Mouse (Mus musculus): ENCODE data around the gene Pck2.

The Pck2 gene

DNA sequence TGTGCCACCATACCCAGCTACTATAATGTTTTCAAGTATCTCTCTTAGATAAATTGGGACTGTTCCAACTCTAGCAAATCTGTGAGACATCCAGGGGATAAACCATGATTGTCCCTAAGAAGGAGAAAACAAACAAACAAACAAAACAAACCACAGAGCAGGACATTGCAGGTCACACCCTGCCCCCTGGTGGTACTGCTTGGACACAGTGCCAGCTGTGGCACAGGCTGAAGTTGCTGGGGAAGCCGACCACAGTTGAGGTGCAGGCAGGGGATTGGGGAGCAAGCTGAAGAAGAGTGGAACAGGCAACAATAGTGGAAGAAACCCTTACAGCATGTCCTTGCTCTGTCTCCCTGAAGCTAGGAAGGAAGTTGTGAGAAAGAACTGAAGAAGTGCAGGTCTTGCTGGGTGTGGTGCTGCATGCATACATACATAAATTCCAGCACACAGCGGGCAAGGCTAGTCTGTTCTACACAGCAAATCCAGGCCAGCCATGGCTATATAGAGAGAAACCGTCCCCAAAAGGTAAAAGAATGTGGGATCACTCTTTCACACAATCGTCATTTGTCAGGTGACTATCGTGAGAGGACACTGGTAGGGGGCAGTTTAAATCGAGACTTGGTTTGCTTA lies 3.8 kb upstream of the Pck2 start:
- DNase-seq = peak; percentile 53

DNA sequence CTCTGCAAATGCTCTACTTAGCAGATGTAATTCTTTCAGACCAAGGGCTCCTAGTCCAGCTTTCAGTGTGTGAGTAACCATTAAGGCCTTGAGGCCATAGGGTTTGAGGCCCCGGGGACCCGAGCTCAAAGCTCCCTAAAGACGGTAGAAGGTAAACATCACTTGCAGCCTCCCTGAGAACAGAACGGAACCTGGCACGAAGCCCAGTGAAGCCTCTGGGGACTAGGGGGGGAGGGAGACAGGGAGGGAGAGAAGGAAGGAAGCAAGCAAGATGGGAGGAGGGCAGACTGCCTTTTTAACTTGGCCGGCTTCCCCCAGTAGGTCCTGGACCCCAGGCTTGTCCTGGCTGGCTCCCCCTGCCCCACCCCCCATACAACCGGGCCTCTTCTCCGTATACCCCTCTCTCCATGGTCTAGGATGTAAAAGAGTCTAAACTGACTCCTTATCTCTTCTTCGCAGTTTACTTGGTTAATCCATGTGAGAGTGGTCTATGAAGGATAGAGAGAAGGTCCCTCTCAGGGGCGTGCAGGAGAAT lies 788 bp downstream of the Pck2 start:
- peak; percentile 85 for DNase-seq

DNA sequence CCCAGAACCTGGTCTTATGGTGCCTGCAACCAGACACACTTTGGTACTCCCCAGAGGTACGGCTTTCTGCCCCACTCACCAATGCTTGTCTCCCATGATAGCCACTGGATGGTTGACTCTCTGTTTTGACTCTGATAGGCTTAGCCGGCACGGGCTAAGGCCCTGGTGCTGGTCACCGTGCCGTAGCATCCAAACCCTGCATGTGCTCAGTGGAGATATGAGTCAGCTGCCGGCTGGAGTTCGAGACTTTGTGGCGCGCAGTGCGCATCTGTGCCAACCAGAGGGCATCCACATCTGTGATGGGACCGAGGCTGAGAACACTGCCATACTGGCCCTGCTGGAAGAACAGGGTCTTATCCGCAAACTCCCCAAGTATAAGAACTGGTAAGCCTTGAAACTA lies 2.2 kb downstream of the Pck2 start:
- no peak for DNase-seq

DNA sequence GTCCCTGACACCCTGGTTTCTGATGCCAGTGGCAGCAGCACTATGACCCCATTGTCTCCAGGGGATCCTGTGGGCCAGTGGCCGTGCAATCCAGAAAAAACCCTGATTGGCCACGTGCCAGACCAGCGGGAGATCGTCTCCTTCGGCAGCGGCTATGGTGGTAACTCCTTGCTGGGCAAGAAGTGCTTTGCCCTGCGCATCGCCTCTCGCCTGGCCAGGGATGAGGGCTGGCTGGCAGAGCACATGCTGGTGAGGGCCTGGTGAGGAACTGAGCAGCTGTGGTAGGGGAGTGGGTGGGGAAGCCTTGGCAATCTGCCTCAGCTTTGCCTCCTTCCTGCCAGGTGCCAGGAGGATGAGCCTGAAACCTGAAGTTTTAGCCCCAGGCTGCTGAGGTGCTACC lies 4.3 kb downstream of the Pck2 start:
- peak; percentile 31 for DNase-seq

DNA sequence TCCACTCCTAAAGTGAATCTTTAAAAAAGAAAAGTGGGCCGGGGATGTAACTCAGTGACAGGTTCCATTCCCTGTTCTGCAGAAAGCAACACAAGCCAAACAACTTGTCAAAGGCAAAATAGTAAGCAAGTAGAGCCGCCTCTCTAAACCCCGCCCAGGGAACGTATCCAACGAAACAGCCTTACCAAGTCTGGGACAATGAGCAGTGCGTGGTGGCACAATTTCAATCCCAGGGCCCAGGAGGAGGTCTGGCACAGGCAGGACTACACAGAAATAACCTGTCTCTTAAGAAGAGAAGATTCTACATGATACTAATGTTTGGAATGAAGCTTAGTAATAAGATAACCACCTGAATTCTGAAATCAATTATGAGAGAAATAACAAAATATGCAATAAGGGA lies 10.1 kb downstream of the Pck2 start:
- no peak for DNase-seq

DNA sequence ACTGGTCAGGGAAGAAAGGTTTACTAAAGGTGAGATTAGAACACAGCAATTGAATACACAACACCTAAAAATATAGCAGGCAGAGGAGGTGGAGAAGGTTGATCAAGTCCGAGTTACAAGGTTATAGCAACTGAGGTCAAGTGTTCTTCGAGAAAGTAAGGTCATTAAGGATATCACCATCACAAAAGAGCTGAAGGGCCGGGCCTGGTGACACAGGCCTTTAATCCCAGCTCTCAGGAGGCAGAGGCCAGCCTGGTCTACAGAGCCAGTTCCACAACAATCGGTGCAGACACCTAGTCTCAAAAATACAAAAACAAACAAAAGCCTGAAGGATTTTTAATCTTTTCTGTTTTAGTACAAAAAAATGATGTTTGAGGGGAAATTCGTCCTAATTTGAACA lies 11.3 kb downstream of the Pck2 start:
- no peak for DNase-seq

DNA sequence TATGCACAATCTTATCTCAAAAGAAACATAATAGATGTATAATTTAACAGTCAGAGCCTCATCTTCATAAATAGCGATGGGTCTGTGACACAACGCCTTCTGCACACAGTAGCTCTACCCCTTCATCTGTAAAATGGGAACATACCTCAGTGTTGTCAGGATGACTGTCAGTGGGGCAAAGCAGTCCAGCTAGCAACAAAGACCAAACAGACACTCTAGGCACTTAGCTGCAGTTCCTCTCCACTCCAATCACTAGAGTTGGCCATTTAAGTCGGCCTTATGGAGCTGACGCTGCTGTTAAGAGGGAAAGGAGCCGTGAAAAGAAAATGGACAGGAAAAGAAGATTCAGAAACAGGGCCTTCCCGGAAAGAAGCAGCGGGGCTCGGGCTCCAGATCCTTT lies 11.7 kb downstream of the Pck2 start:
- no peak for DNase-seq

DNA sequence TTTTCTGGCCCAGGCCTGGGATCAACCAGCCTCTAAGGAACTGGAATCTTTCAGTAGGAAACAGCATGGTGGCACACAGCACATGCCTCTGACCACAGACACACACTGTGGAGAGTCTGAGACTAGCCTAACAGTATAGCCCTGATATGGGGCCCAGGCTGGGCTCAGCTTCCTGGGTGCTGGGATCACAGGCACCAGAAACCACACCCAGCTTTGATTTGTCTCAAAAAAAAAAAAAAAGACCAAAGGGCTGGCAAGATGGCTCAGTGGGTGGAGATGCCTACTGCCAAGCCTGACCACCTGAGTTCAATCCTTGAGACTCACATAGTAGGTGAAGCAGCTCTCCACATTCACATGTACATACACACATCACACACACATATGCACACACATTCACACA lies 14.6 kb downstream of the Pck2 start:
- no peak for DNase-seq

DNA sequence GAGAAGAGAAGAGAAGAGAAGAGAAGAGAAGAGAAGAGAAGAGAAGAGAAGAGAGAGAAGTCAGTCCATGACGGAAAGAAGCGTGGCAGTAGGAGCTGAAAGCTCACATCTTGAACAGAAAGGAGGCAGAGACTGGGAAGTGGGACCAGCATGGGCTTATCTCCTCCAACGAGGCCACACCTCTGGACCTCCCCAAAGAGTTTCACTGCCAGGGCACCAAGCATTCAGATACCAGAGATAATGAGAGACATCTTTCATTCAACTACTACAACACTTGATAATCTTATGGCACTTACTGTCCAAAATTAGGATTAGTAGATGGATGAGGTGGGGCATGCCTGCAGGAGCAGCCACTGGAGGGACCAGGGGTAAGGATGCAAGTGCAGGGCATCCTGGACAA lies 15.7 kb downstream of the Pck2 start:
- no peak for DNase-seq

DNA sequence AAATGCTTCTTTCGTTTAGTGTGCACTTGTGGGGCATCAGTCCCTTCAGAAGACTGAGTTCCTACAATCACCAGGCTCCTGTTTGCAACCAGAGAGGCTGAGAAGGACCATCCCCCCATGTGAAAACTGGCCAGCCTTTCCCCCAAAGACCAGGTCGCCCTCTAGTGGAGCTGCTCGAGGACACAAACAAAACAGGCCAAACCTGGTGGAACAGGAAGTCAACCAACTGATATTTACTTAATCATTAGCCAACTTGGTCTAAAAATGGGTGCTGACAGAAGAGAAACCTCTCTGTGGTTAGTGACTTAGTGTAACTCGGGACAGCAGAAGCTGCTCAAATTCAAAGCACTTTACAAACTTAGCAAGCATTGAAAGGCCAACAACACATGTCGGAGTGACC lies 16.9 kb downstream of the Pck2 start:
- DNase-seq = peak; percentile 74

DNA sequence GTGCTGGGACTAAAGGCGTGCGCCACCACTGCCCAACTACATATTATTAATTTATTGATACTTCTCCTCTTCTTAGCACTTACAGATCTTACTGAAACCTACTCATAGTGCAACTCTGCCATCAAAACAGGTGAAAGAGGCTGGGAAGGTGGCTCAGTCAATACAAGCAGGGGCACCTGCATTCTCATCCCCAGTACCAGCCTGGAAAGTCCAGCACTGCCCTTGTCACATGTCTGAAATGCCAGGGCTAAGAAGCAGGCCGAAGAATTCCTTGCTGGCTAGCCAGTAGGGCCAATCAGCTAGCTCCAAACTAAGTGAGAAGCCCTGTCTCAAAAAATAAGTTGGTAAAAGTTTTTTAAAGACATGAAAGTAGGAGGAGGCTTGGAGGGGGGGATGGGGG lies 17.5 kb downstream of the Pck2 start:
- no peak for DNase-seq

DNA sequence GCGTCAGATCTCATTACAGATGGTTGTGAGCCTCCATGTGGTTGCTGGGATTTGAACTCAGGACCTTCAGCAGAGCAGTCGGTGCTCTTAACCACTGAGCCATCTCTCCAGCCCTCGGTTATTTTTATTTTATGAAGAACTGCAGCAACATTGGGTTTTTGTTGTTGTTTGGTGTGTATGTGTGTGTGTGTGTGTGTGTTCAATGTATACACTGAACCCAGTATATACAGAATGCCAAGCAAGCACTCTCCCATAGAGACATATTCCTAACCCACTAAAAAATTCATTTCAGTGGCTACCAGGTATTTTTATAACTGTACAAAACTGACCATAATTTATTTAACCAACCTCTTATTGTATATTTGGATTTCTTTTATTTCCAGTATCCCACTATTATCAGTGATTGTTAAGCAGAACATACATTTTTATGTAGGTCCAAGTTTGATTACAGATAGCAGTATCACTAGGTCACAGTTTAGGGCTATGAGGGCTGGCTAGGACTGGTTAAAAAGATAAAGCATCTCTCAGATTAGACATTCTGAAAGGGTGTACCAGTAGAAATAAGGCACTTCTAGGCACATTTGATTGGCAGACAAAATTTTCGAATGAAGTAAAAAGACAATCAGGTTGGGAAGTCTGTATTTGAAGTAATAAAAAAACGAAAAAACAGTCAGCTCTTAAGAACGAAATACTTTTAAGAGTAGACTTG lies 18.8 kb downstream of the Pck2 start:
- no peak for DNase-seq

DNA sequence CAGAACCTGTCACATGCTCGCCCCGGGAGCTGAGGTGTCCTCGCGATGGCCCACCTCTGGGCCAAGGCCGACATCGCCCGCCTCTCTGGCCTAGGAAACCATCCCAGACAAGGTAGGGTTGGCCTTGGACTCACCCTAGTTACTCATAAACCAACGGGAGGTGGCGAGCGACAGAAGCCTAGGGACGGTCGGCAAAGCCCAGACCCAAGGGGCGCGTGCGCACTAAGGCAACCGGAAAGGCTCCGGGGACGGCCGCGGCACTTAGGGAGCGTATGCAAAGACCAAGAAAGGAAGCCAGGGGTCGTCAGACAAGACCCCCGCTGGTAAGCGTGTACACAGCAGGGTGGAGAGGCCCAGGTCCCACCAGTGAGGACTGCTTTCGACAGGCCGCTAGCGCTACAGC lies 19.7 kb downstream of the Pck2 start, which contains the start of gene Dcaf11:
Dcaf11 (plus strand) TSS at position 208 of the 403 bp plus-strand sequence.
- DNase-seq = peak; percentile 88

DNA sequence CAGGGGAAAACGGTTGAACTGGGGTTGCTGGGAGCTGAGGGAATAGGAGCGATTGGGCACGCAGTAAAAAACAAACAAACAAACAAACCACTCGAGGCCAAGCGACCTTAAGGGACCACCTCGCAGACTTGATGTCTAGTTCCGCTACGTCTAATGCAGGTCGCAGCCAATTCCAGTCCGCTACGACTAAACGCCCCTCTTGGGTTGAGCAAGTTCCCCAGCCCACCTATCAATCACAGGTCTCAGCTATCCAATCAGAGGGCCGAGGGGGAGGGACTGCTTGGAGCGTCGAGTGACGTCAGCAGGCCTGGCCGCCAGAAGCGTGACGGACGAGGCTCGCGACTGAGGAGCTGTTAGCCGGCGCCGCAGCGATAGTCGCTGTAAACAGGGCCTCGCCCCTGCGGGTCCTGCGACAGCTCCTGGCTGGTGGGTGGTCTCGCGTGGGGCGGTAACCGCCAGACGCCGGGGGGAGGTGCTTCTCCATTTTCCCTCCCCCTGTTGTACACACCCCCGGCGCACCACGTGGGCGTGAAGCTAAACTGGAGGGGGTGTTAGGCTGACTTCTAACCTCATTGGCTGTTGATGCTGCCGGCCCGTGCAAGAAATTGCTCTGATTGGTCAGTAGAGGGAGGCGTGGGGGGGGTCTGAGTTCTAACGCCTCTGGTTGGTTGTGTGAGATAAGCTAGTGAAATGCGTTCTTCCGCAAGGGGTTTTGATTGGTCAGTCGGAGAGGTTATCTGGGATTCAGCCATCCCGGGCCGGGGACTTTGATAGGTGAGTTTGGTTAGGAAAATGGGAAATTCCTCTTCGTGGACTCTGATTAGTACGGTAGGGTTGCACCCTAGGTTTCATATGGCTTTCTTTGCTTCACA lies 20.4 kb downstream of the Pck2 start, which contains the start of gene A730061H03Rik:
A730061H03Rik (minus strand) TSS at position 205 of the 872 bp plus-strand sequence.
- DNase-seq = peak; percentile 96

DNA sequence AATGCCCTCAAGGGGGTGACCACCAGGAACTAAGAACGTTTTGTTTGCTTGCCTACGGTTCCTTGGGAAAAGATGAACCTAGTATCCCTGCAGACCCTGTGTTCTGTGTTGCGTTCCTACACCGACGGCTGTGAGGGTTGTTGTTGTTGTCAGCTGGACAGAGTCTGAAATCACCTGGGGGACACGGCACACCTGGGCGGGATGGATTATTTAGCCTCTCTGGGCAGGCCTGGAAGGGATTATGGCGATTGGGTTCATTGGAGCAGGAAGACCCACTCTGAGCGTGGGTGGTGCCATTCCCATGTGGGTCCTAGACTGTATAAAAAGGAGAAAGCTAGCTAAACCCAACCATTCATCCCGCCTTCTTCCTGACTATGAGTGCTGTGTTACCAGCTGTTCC lies 21.8 kb downstream of the Pck2 start:
- no peak for DNase-seq

DNA sequence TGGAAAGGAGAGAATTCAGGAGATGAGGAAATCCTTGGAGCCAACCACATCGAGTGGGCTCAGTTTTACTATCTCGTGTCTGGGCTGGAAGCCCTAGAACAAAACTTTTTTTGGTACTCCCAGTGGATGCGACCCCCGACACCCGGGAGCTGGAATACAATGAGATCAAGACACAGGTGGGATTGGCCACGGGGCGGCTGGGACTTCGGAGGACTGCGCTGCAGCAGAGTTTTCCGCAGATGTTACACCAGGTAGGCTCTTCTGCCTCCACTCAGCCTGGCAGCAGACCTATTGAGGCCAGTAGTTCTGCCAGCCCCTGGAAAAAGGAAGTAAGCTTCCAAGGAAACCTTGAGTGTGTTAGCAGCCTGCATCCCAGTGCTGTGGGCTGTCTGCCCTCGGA lies 23.2 kb downstream of the Pck2 start:
- no peak for DNase-seq

DNA sequence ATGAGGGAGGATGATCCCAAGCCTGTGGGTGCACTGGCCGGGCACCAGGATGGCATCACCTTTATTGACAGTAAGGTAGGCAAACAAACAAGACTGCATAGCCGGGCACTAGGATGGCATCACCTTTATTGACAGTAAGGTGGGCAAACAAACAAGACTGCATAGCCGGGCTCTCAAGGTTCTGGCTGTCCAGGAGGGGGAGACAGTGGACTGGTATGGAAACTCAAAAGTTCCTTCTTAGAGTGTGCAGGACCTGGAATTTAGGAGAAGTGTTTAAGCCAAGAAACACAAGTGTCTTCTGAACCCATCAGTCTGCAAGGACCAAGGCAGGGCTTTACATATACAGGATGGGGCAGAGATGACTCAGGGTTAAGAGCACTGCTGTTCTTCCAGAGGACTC lies 25.7 kb downstream of the Pck2 start:
- no peak for DNase-seq

DNA sequence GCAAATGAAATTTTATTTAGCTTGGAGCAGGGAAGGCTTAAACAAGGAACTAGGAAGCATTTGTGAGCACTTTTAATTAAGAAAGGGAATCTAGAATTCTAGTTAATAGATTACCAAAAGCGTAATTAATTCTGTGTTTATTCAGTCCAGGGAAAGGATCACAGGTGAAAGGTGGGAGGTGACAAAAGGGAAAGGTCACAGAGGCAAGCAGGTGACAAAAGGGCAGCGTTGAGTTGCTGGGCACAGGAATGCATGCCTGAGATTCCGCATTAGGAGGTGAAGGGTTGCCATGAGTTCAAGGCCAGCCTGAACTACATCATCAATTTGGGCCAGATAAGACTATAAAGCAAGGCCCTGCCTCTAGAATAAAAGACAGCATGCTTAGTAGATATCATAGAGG lies 27.4 kb downstream of the Pck2 start:
- DNase-seq = no peak

DNA sequence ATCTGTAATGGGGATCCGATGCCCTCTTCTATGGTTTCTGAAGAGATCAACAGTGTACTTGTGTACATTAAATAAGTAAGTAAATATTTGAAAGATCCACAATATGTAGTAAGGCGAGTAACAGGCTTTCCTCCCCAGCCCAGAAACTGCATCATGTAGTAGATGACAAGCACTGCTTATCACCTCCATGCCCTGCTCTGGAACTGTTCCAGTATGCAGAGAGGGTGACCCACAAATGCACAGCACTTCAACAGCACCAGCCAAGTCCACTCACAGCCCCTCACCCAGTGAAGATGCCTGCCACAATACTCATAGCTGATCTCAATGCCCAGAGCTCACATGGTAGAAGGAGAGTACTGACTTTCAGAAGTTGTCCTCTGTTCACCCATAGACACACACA lies 30.5 kb downstream of the Pck2 start:
- DNase-seq = no peak

DNA sequence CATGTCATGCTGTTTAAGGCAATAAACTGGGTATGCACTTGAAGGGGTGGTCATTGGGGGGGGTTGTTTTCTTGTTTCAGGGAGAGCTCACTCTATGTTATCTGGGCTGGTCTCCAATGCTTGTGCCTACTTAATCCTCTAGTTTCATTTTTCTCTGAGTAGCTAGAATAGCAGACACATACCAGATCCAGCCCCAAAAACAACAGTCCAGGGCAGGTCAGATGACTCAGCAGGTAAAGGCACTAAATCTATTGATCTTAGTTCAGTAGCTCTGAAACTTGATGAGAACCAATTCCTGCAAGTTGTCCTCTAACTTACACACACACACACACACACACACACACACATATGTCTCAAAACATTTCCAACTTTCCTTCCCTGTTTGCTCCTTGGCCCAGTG lies 31.7 kb downstream of the Pck2 start:
- no peak for DNase-seq

DNA sequence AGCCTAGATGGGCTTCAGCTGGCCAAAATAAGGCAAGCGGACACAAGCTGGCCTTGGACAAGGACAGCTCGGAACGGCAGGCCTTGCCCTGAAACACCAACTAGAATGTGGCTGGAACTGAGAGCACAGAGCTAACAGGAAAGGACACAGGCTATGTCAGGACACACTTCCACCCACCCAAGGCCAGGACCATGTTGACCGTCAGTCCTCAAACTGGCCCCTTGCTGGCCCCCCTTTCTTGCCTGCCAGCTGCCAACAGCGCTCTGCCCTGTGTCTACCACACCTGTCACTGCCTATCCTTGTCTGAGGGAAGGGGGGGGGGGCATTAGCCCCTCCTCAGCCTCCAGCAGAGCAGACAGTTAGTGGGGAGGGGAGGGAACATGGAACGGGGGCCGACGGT lies 35.2 kb downstream of the Pck2 start, which contains the start of gene Fitm1:
Fitm1 (plus strand) TSS at position 316 of the 400 bp plus-strand sequence.
- no peak for DNase-seq

DNA sequence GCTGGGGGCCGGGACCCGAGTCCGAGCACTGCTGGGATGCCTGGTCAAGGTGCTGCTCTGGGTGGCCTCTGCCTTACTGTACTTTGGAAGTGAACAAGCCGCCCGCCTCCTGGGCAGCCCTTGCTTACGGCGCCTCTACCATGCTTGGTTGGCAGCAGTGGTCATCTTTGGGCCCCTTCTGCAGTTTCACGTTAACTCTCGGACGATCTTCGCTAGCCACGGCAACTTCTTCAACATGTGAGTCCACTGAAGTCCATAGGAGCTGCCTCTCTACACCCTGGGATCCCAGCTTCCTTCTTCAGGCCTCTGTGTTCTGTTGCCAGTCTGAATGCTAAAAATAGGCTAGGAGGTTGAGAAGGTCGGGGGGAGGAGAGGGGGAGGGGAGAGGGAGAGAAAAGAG lies 35.6 kb downstream of the Pck2 start:
- DNase-seq = no peak

DNA sequence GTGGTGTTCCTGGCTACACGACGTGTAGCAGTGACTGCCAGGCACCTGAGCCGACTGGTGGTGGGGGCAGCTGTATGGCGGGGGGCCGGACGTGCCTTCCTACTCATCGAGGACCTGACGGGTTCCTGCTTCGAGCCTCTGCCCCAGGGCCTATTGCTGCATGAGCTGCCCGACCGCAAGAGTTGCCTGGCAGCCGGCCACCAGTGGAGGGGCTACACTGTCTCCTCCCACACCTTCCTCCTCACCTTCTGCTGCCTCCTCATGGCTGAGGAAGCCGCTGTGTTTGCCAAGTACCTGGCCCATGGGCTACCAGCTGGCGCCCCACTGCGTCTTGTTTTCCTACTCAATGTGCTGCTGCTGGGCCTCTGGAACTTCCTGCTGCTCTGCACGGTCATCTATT lies 36.3 kb downstream of the Pck2 start:
- DNase-seq = no peak

Data from right cerebral cortex, postnatal 4 days (tissue).